Mouse (Mus musculus) inflammation-experienced regulatory T-cells, adult 6 months (primary cell): ENCODE measurements around the gene Olfr853. TPM values are rescaled to one million over a fixed set of nuclear protein-coding genes. Genes with fewer than 3 reads are reported as not detected.

Experiments used
- ATAC-seq: one replicate; pipeline ENCODE4 v1.8.0; 2017
- polyA plus RNA-seq, 3 experiments: library from polyadenylated mRNA; unstranded; fragments of 100-300 nt; shearing (Covaris generic); gene quantifications; one replicate each; pipeline ENCODE4 v1.2.1; 2017

The Olfr853 gene
- not detected for polyA plus RNA-seq

DNA sequence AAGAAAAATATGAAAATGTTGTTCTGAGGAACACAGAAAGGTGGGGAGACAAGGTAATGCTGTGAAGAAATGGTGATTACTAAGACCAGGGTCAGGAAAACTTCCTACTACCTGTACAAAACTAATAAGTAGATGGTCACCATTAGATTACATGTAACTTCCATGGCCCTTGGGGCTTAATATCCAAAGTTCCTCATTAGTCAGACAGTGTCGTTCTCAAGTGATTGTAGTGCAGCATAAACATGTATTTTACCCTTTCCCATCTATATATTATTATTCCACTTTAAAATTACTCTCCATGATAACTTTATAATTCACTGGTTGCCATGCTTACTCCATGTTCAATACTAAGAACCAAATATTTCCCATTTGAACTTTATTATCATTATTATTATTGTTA is at the start of gene Olfr853:
Gene Olfr853 (minus strand): TSS at position 101 of the 400 bp plus-strand sequence.
- no peak for ATAC-seq

- no peak for ATAC-seq
Observed at GRCm38 (mm10) chr9:19582317-19582716, 41.4 kb upstream of the Olfr853 start, which contains the start of gene Olfr855. Olfr855 (plus strand) TSS chr9:19582617.

DNA sequence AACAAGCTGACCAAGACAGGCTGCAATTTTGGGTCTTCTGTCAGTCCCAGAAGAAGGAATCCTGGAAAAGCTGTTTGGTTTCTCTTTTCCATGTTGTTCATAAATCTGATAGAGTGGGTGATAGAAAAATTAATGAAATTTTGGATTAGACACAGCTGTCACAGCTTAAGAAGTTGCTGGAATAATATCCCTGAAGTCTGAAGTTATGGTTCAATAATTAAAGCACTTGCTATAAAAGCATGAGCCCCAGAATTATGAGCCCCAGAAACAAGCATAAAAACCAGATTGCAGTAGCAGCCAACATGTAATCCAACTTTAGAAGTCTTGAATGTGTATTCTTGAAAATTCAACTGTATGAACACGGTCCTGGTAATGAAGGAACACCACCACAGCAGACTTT is 26.4 kb upstream of the Olfr853 start, which contains the start of gene Olfr854:
Gene Olfr854 (minus strand): TSS at position 101 of the 400 bp plus-strand sequence.
- no peak for ATAC-seq

GRCm38 (mm10) chr9:19492995-19493394 is 47.9 kb downstream of the Olfr853 start, which contains the start of gene Olfr851:
Olfr851 (plus strand) TSS chr9:19493295.
- no peak for ATAC-seq

Other genes starting within 250 kb of the Olfr853 start
- gene Olfr844, start 224.7 kb downstream of the Olfr853 start, polyA plus RNA-seq, result not detected
- gene Olfr845, start 204.6 kb downstream of the Olfr853 start, polyA plus RNA-seq, result not detected
- gene Olfr846, start 177.1 kb downstream of the Olfr853 start, polyA plus RNA-seq, result not detected
- not detected for gene Olfr847, start 162.4 kb downstream of the Olfr853 start, polyA plus RNA-seq
- gene Olfr849, start 100.8 kb downstream of the Olfr853 start, polyA plus RNA-seq, result not detected
- gene Olfr850, start 62.8 kb downstream of the Olfr853 start, polyA plus RNA-seq, result not detected
- gene Olfr851, start 47.8 kb downstream of the Olfr853 start, polyA plus RNA-seq, result not detected
- not detected for gene Olfr854, start 26.3 kb upstream of the Olfr853 start, polyA plus RNA-seq
- not detected for gene Olfr855, start 41.5 kb upstream of the Olfr853 start, polyA plus RNA-seq
- 10 to 100 TPM; 31.0 to 39.7 (median 36.9) TPM for gene Zfp317, start 81.0 kb upstream of the Olfr853 start, polyA plus RNA-seq
- not detected for gene Olfr857, start 168.4 kb upstream of the Olfr853 start, polyA plus RNA-seq
- not detected for gene Olfr58, start 239.2 kb upstream of the Olfr853 start, polyA plus RNA-seq